Mouse (Mus musculus): Measurements from ENCODE around the gene Fgfr1op.
"Not testable (repeated sequence)": the region's sequence is repeated elsewhere in the genome, so short reads cannot be mapped to it uniquely, and the experiment has no call there.

Fgfr1op gene

DNA sequence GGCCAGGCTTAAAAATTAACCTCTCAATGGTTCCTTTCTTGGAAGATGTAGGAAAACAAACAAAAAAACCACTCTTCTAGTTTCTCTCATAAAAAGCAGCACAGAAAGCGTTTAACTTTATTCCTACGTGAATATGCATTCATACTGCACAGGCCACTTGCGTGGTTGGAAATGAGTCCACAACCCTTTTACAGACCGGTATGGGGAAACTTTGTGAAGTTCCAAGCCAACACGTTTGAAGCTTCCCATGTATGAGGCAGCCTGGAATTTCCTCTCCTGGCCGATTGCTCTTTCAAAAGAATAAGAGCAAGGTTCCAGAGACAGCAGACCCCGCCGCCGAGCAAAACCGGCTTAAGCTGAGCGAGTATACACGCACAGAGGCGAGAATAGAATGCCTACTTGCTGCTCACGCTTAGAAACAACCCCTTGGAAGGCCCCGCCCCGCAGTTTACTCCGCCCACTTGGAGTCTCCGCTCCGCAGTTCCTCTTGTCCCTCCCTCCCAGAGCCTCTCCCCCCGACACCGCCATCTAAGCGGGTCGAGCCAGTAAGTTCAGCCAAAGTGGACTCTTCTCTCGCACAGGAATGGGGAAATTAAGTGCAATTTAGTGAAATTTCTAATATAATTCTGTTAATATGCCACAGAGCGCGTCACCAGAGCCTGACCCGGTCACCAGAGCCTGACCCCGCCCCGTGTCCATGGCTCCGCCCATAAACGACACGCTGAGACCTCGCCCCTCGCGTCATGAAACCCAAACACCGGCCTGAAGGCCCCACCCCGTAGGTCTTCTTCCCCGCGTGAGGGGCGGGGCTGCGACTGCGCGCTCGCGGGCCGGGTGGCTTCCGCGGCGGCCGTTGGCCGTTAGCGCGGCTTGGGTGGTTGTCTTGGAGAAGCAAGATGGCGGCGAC lies at the start of gene Fgfr1op:
TSS of gene Fgfr1op (plus strand) at position 801 of the 907 bp plus-strand sequence.
- DNase-seq (ENCODE audit: low spot score): peak; percentile 66

DNA sequence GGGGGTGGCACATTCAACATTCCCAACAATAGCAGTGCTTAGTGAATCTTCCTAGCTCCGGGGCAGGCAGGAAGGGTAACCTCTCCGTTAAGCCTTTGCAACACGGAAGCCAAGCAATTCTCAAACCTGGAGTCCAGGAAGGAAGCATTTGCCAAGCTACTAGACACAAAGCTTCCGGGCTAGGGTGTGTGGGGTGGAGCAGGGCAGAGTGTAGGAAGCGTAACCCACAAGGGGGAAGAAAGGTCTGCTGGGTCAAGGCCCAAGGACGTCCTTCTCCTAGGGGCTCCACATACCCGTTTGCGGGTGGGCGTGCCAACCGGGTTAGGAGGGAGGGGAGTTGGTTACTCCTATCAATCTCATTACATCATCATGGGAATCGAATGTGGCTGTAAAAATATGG lies 48.9 kb upstream of the Fgfr1op start:
- DNase-seq (ENCODE audit: low spot score): not testable (repeated sequence)

DNA sequence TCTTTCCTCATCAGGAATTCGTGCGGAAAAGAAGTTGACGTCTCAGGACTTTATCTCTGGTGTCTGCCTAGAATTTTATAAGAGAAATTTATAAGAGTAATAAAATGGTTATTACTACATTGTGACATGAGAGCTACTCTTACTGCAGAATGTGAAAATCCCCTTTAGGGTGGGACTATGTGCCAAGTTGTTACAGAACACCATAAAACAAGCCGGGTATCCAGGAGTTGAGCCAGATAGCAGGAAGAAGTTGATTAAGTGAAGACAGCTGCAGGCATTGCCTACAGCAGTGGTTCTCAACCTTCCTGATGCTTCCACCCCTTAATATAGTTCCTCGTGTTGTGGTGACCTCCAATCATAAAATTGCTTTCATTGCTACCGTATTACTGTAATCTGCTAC lies 48.4 kb upstream of the Fgfr1op start:
- not testable (repeated sequence) for DNase-seq (ENCODE audit: low spot score)

DNA sequence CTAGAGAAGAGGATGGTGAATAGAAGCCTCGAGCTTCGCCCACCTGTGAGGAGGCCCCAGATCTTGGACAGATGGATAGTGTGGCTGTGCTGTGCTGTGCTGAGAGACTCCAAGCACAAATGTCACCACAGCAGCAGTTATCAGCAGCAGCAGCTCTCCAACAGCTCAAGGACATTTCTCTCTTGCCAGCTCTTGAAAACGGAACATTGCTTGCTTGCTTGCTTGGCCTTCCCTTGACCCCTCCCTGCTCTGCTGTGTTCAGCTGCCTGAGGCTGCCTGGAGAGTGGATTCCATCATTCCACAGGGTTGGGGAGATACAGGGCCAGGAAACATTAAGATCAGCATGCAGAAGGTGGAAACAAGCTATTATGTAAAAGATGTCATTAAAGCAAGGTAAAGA lies 42.3 kb upstream of the Fgfr1op start:
- DNase-seq (ENCODE audit: low spot score): not testable (repeated sequence)

DNA sequence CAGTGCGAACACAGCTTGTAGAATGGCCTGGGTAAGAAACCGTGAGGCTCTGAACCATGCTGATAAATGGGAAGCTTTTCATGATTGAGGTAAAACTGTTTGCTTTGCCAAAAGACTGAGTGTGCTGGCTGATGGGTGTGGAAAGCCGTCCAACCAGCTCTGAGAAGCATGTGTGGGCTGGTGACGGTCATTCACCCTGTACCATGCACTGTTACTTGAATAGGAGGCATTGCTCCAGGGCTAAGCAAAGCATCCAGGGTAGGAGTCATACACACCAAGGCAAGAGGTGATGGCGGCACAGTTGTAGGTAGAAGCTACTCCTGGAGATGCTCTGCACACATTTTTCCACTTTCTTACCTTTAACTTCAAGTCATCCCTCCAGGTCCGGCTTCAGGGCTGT lies 40.7 kb upstream of the Fgfr1op start:
- not testable (repeated sequence) for DNase-seq (ENCODE audit: low spot score)

DNA sequence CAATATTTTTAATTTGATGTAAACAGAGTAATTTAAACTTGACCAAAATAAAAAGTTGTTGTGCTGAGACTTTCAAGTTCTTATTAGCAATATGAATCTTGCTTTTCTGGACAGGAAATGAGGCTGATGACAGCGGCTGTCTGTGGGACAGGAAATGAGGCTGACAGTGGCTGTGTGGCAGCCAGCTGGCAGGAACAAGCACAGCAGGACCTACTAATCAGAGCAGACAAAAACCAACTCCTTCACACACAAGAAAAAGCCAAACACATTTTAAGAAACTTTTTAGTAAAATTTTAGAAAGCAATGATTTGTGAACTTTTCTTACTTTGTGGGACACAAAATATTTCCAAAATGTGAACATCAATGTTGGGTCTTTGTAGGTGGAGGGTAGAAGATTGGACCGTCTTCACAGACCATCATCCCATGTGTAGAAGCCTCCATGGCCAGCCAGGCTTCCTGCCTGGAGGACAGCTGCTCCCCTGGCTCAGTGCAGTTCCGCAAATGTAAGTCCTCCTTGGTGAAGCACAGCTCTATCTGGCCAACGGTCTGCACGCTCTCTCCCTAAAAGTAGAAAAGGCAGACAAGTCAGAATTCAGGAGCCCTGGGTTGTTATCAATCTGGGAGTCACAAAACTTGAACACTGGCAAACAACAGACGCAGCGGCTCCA lies 36.8 kb upstream of the Fgfr1op start:
- DNase-seq (ENCODE audit: low spot score): not testable (repeated sequence)

DNA sequence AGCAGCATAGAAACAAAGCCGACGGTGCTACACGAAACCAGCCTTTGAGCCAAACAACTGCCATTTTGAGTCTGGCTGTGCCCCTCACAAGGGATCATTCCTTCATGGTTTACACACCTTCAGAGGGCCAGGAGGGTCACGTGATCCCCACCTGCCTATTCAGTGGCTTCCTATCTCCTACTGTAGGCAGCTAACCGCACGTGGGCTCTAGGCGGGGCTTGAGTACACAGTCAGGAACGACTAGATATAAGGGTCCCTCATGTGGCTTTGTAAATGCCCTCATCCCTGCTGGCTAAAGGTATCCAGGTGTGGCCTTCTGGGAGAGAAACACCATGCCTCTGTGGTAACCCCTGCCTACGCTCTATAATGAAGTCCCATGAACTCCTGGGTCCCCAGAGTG lies 35.7 kb upstream of the Fgfr1op start:
- DNase-seq (ENCODE audit: low spot score): not testable (repeated sequence)

DNA sequence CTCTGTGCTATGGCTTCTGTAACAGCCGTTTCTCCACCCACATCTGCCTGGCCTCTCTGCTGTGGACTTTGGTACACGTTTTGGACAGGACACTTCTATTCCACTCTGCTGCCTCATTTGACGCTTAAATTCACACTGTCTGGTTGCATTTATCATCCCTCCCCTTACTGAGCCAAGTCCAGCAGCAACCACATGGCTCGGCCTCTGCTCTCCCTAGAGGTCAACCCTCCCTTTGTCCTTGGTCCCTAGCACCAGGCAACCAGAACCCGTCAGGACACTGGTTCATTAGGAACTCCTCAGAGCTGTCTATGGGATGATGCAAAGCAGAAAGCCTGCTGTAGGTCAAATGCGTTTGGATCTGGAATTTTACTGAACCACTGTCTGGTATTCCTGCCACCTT lies 34.5 kb upstream of the Fgfr1op start:
- not testable (repeated sequence) for DNase-seq (ENCODE audit: low spot score)

DNA sequence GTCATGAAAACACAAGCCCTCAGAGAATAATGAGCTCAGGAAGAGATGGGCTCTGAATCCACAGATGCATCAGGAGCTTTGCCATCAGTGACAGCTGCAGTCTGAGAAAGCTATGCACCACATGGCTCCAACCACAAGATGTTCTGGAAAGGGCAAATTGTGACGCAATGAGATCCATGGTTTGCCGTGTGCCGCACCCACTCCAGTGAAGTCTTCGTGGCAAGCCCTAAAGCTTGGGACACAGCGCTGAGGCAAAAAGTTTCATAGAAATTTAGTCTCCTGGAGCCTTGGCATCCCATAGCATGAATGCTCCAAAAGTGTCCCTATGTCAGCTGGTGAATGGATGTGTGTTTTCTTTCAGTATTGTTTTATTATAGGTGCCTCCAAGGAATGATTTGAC lies 27.2 kb upstream of the Fgfr1op start:
- not testable (repeated sequence) for DNase-seq (ENCODE audit: low spot score)

DNA sequence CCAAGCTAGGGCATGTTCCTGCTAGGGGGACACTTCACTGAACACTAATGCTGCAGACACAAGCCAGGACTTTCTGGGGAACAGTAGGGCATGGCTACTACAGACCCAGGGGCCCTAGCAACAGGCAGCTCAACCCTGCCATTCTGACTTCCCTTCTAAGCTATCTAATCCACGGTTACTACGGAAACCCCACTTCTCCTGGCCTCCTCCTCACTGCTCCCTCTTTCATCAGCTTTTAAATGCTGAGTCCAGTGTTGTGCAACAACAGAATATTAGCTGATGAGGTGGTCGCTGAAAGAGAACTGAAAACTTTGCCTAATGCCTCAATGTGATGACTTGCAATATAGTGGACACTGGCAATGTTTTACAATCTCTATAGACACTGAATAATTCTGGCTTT lies 25.1 kb upstream of the Fgfr1op start:
- not testable (repeated sequence) for DNase-seq (ENCODE audit: low spot score)

DNA sequence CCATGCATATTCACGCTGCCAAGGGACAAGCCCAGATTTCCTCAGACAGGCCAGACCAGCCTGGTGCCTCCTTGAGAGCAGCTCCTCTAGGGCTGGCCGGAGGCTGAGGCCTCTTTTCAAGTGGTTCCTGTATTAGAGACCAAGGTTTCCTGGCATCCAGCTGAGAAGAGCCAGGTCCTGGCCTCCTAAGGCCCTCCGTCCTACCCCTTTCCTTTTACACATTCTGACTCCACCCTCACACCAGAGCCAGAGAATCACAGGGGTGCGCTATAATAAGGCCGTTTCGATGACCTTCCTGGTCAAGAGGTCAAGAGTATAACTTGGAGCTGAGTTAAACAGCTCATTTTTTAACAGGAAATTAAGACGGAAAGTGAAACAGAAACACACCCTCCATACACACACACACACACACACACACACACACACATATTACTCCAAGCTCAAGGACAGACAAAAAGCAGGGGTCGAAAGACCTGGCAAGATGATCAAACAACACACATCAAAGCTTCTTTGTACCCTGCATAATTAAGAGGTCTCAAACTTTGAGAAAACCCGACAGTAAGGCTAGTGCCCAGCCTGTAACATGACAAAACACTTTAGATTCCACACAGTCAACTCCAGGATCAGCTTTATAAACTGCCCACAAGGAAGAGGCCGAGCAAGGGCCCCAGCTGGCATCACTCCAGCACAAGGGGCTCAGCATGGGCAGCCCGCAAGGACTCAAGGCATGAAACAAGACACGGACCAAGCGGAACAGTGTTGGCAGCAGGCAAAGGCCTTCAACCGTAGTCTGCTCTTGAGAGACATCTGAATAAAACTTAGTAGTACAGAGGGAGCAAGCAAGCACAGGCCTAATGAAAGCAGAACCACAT lies 21.3 kb upstream of the Fgfr1op start:
- DNase-seq (ENCODE audit: low spot score): not testable (repeated sequence)

DNA sequence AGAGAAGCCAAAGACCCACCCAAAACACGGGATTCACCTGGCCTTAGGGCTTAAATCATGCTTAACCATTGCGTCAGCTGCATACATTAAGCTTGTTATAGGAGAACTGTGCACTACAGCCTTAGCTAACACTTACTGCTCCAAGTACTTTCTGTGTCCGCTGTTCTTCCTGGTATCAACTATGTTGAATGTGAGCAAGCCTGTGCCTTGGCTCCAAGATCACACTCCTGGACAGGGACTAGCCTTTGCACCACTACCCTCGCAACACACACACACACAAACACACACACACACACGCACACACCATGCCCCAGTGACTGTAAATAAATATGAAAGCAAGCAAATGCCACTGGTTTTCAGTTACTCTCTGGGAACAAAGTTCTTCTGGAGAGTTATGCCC lies 18.4 kb upstream of the Fgfr1op start:
- DNase-seq (ENCODE audit: low spot score): not testable (repeated sequence)

DNA sequence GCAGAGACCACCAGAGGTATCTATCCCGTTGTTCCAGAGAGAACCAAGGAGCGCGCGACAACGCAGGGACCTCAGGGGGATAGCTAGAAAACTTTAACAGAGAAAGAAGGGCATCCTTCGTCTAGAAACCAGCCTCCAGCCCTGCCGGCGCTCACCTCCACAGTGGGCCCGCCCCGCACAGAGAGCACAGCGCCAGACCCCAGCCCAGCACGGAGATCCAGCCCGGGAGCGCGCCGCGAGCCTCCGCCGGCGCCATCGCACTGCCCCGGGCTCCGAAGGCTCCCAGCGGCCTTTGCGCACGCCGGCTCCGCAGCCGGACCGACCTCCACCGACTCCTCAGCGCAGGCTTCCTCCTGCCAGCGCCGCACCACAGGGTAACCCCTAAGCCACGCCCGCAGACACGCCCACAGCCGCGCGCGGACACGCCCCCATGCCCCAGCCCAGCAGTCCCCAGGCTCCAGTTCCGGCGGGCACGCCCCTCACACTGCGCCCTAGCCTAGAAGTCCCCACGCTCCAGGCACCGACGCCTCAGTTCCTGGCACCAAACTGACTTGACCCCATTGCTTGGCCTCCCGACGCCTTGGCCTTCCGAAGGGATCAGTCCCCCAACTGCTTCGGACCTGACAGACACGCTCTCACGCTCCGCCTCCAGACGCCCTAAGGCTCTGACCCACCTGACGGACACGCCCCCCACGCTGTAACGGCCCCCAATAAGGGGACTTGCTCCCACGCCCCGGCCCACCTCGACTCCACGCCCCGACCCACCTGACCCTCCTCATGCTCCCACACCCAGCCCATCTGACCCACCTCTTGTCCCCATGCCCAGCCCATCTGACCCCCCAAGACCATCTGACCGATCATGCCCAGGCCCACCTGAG lies 17.6 kb upstream of the Fgfr1op start, which contains the start of the genes Gm49673 and Rnaset2a:
TSS of gene Gm49673 (minus strand) at position 350 of the 878 bp plus-strand sequence.
TSS of gene Rnaset2a (minus strand) at position 659 of the 878 bp plus-strand sequence.
- not testable (repeated sequence) for DNase-seq (ENCODE audit: low spot score)

DNA sequence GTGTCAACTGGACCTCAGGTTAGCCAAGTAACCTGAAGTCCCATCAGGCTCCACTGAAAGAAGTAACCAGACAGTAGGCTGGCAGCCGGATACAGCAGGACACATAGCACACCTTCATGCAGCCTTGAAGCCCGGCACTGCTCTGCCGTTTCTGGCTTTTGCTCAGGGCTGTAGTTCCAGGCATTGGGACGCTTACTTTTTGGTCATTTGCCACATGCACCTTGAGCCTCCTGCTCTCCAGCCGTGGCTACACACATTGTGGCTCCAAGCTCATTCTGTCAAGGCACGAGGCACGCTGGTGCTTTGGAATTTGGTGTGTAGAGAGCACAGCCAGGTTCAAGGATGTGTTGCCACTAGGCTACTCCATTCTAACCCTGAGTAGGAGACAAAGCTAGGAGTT lies 10.3 kb upstream of the Fgfr1op start:
- DNase-seq (ENCODE audit: low spot score): not testable (repeated sequence)

DNA sequence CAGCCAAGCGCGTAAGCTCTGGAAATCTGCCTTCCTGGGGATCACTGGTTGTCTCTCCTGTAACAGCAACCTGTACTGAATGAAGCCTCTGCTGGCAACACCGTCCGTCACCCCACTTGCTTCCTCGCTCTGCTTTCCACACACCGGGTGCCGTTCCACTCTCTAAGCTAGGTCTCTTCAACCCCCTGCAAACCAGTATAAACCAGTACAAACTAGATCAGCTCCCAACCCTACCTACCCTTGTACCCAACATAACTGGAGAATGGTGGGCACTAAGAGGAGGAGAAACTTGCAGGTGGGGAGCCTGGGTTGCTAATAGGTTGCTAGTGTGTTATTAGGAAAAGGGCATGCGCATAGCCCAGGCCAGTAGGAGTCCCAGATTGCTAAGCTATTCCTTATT lies 9.3 kb upstream of the Fgfr1op start:
- not testable (repeated sequence) for DNase-seq (ENCODE audit: low spot score)

DNA sequence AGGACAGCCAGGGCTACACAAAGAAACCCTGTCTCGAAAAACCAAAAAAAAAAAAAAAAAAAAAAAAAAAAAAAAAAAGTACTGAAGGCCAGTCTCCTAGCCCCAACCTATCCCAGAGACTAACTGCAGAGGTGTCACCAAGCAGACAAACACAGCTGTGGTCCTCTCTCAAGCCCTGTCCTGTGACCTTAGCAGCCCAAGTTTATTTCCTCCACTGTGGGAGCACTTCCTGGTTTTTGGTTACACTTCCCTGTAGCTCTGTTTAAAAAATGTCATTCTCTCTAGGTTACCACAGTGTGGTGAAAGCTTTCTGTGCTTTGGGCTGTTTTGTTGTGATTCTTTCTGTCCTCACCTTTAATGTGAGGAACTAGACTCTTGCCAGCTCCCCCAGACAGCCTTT lies 6.7 kb upstream of the Fgfr1op start:
- not testable (repeated sequence) for DNase-seq (ENCODE audit: low spot score)

DNA sequence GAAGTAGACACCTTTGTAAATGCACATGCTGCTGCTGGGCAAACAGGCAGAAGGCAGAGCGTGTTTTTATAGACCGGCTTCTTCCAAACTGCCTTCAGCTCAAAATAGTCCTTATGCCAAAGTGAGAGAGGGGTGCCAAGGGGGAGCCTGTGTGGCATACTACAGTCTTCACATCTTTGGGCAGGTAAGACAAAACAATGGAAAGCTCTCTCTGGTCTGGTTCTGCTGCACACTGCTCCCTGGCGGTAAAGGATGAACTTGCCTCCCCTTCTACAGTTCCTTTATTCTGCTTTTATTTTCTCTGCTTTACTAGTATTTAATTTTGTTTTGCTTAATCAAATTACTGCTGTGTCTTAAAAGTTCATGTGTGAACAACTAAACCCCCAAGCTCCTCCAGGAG lies 4.3 kb upstream of the Fgfr1op start:
- DNase-seq (ENCODE audit: low spot score): not testable (repeated sequence)

DNA sequence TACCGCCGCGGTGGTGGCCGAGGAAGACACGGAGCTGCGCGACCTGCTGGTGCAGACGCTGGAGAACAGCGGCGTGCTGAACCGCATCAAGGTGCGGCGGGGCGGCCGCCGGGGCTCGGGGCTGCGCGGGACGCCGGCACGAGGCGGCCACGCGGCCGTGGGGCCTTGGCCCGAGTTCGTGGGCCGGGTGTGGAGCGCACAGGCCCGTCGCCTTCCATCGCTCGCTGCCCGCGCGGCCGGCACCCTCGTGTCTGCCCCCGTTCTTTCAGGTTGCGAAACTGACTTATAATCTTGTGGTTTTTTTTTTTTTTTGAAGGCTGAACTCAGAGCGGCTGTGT lies 276 bp downstream of the Fgfr1op start:
- not testable (repeated sequence) for DNase-seq (ENCODE audit: low spot score)

DNA sequence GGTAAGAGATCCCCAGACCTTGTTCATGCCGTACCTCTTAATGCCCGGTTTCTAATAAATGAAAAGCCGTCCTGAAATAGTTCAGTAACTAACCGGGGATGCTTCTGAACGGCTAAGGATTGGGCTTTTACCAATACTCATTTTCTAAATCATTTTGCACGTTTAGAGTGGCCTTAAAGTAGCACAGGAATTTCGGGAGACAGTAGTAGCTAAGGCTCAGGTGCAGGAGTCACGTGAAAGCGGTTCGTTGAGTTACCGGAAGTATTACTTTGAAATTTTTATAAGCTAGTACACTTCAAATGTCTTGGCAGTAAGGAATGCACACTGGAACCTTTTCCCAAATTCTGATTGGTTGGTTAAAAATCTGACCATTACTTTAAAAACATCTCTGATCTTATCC lies 676 bp downstream of the Fgfr1op start:
- not testable (repeated sequence) for DNase-seq (ENCODE audit: low spot score)

DNA sequence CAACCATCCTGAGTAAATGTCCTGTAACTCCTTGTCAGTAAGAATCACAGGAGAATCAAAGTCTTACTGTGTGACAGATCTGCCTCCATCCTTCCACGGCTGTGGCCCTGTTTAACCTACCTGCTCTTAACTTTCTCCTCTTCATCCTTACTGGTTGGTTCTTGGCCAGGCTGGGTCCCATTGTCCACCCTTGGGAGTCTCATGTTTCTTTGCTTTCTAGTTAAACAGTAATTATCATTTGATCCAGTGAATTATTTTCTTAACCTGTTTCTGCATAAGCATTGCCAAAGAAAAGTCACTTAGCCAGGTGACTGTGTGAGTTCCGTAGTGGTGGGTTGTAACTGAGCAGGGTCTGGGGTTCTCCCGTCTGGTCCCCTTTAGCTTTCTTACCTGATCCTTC lies 1.2 kb downstream of the Fgfr1op start:
- not testable (repeated sequence) for DNase-seq (ENCODE audit: low spot score)

DNA sequence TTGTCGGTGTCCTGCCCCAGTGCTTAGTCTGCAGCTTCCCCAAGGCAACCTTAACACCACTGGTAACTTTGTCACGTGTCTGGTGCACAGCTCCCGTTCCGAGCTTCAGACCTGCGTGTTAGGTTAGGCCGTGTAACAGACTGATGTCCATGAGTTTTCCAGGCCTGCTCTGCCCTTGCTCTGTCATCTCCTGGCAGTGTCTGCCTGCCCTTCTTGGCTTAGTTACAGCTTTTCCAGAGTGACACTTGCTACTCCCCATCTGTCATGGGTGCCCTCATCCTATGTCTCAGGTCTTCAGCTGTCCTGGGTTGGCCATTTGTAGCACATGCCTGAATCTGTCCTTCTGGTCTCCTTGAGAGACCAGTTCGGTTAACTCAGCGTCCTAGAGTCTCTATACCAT lies 2.1 kb downstream of the Fgfr1op start:
- DNase-seq (ENCODE audit: low spot score): not testable (repeated sequence)

Measured in layer of hippocampus, adult 9-10 months (tissue).